Mouse (Mus musculus): ENCODE measurements around the gene Spon1.

- TF ChIP-seq CTCF (IDR thresholded peaks at IDR 0.05), result no peak
- no peak for TF ChIP-seq EP300 (IDR thresholded peaks at IDR 0.05; ENCODE audit: insufficient read depth, low read depth, low read length)
Observed at GRCm38 (mm10) chr7:113742644-113743043, 23.2 kb upstream of the Spon1 start.

All from heart, adult 2 months (tissue).